Mouse (Mus musculus) ES-E14 (cell line): Measurements from ENCODE around the gene Ypel1. TPM values are rescaled to one million over a fixed set of nuclear protein-coding genes. Genes with fewer than 3 reads are reported as not detected.

Source experiments
- DNase-seq: peaks from one replicate; pipeline ENCODE4 v3.0.0-alpha.2; 2013; ENCODE audit warnings: low read depth, low spot score
- H3K27ac ChIP-seq: 2 replicates; pipeline ENCODE4 v1.5.1; 2012; ENCODE audit warnings: low read depth, mild to moderate bottlenecking, low read length, moderate library complexity, mixed read lengths; ENCODE audit not compliant: poor library complexity, insufficient read depth, severe bottlenecking
- H3K36me3 ChIP-seq: 2 replicates; pipeline ENCODE4 v1.6.1; 2012; ENCODE audit warnings: mild to moderate bottlenecking, low read length, moderate library complexity, mixed read lengths; ENCODE audit not compliant: control insufficient read depth, poor library complexity, insufficient read depth, severe bottlenecking
- H3K4me1 ChIP-seq, 2 experiments: fragments of 150-350 bp in 1 of 2; sonication (generic) in 1 of 2; 2 replicates each; pipeline ENCODE4 v1.6.1; 2012; ENCODE audit warnings: low read length in 2 of 2, mild to moderate bottlenecking in 1 of 2, mixed read lengths in 1 of 2; ENCODE audit not compliant: control insufficient read depth in 2 of 2, insufficient read depth in 2 of 2, poor library complexity in 1 of 2
- H3K4me3 ChIP-seq, 2 experiments: fragments of 150-350 bp in 1 of 2; sonication (generic) in 1 of 2; 2 replicates each; pipeline ENCODE4 v1.5.1; 2012; ENCODE audit warnings: low read length in 2 of 2, low read depth in 1 of 2, mild to moderate bottlenecking in 1 of 2, mixed read lengths in 1 of 2; ENCODE audit not compliant: insufficient read depth in 1 of 2, poor library complexity in 1 of 2, severe bottlenecking in 1 of 2
- H3K9ac ChIP-seq: 2 replicates; pipeline ENCODE4 v1.6.1; 2012; ENCODE audit warnings: low read depth, mild to moderate bottlenecking, low read length, mixed read lengths; ENCODE audit not compliant: poor library complexity, insufficient read depth, severe bottlenecking
- H3K9me3 ChIP-seq: fragments of 150-350 bp; sonication (generic); 2 replicates; pipeline ENCODE4 v1.6.1; 2012; ENCODE audit warnings: low read depth, mild to moderate bottlenecking, low read length; ENCODE audit not compliant: control insufficient read depth, insufficient read depth
- CHD2 ChIP-seq: IDR thresholded peaks from 2 replicates; pipeline ENCODE4 v1.6.1; 2014; ENCODE audit warnings: mild to moderate bottlenecking, low read depth, low read length, inconsistent platforms
- HCFC1 ChIP-seq: IDR thresholded peaks from 2 replicates; pipeline ENCODE4 v1.6.1; 2012; ENCODE audit warnings: low read length, inconsistent platforms, borderline replicate concordance; ENCODE audit not compliant: insufficient read depth
- MAFK ChIP-seq: IDR thresholded peaks from 2 replicates; pipeline ENCODE4 v1.6.1; 2014; ENCODE audit warnings: mild to moderate bottlenecking, low read depth, low read length, inconsistent platforms; ENCODE audit not compliant: insufficient read depth
- ZC3H11A ChIP-seq: IDR thresholded peaks from 2 replicates; pipeline ENCODE4 v1.6.1; 2012; ENCODE audit warnings: low read depth, mild to moderate bottlenecking, inconsistent platforms, low read length, borderline replicate concordance
- ZNF384 ChIP-seq: IDR thresholded peaks from 2 replicates; pipeline ENCODE4 v1.6.1; 2012; ENCODE audit warnings: low read depth, low read length, inconsistent platforms
- in situ Hi-C, 2 experiments: fragments of 600-800 bp; cut with MboI; formaldehyde crosslinking; loops; one replicate each; pipeline ENCODE4 v1.15.1; 2025; ENCODE audit warnings: low sequenced_read_pairs in 2 of 2, inconsistent platforms in 1 of 2; ENCODE audit not compliant: unreplicated experiment in 2 of 2
- total RNA-seq: library from RNA; depleted of rRNA; stranded (reverse); fragments of 300-350 nt; gene quantifications from 2 replicates; pipeline ENCODE4 v1.2.3, GENCODE M21; 2012; rRNA removed

The Ypel1 gene
- total RNA-seq, 1 experiment: 5.9 TPM

DNA sequence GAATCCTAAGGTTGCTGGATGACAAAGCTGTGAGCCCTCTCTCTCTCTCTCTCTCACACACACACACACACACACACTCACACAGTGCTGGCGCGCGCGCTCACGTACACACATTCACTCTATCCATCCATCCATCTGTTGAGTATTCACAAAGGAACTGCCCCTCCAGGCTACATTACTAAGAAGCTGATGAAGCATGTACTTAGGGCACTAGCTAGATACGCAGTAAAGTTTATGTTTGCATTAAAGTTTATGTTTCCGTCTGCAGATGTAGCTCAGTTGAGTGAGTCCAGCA lies 63.4 kb downstream of the Ypel1 start:
- in situ Hi-C loops: loop anchor here in 1 of 2 experiments (10.0 kb wide), 1 partner anchor 152 kb away; no protein-coding TSS in a partner anchor
- TF ChIP-seq ZNF384 (no peak), HCFC1 (no peak), MAFK (no peak), ZC3H11A (no peak), CHD2 (no peak)

More for the DNA sequence above, 63.4 kb downstream of the Ypel1 start:
- peaks cover 4% of the 10 kb centered on the region; the same call in 1 of the 2 replicates for H3K36me3 ChIP-seq
- DNase-seq: no peak
- peak overlapping the region; percentile 51 for H3K9ac ChIP-seq
- no peak overlapping the region for H3K27ac ChIP-seq
- H3K4me3 ChIP-seq: peak overlapping the region; percentile 50 to 71; a peak in 3 of 4 replicates
- H3K4me1 ChIP-seq: no peaks in the 10 kb centered on the region
- H3K9me3 ChIP-seq: no peaks in the 10 kb centered on the region

Other genes starting within 250 kb of the Ypel1 start
- gene Spag6l, start 240.2 kb upstream of the Ypel1 start, total RNA-seq: 0.49 and 1.0 TPM in 2 replicates
- gene Igll1, start 205.7 kb upstream of the Ypel1 start, total RNA-seq: 1.5 and 2.4 TPM in 2 replicates
- gene Top3b, start 199.0 kb upstream of the Ypel1 start, total RNA-seq: 140 and 194 TPM in 2 replicates
- gene Vpreb1, start 198.9 kb upstream of the Ypel1 start, total RNA-seq: 4.0 and 7.0 TPM in 2 replicates
- 32.8 and 38.2 TPM in 2 replicates for gene Ppm1f, start 173.2 kb upstream of the Ypel1 start, total RNA-seq
- gene Mapk1, start 86.3 kb upstream of the Ypel1 start, total RNA-seq: 100 and 136 TPM in 2 replicates
- 73.2 and 86.7 TPM in 2 replicates for gene Ppil2, start 41.6 kb downstream of the Ypel1 start, total RNA-seq
- gene 2610318N02Rik, start 55.5 kb downstream of the Ypel1 start, total RNA-seq: 47.7 and 74.0 TPM in 2 replicates
- gene Sdf2l1, start 62.7 kb downstream of the Ypel1 start, total RNA-seq: 112 and 168 TPM in 2 replicates
- 34.0 and 64.7 TPM in 2 replicates for gene Ydjc, start 74.9 kb downstream of the Ypel1 start, total RNA-seq
- gene Ccdc116, start 77.5 kb downstream of the Ypel1 start, total RNA-seq: 4.0 and 4.4 TPM in 2 replicates
- gene Ube2l3, start 133.0 kb downstream of the Ypel1 start, total RNA-seq: 77.6 and 109 TPM in 2 replicates
- gene Rimbp3, start 138.9 kb downstream of the Ypel1 start, total RNA-seq: 2.6 and 2.9 TPM in 2 replicates
- gene Hic2, start 163.9 kb downstream of the Ypel1 start, total RNA-seq: 35.0 and 35.9 TPM in 2 replicates
- 45.1 and 68.6 TPM in 2 replicates for gene Tmem191c, start 206.4 kb downstream of the Ypel1 start, total RNA-seq